Mouse (Mus musculus) thymus, postnatal 25 days (tissue): ENCODE measurements around the gene Mapk1ip1l.

Experiments used
- DNase-seq: peaks from one replicate; pipeline ENCODE4 v3.0.0; 2022

Gene Mapk1ip1l

GRCm38 (mm10) chr14:47297785-47298407 lies at the start of gene Mapk1ip1l:
Gene Mapk1ip1l (plus strand): TSS chr14:47298266.
- DNase-seq, result peak; percentile 92

- no peak for DNase-seq
These were observed 48.2 kb upstream of the Mapk1ip1l start for GRCm38 (mm10) chr14:47249839-47250238.

- DNase-seq, result no peak
These were observed 33.2 kb upstream of the Mapk1ip1l start for GRCm38 (mm10) chr14:47264866-47265265.

- no peak for DNase-seq
These were observed 32.2 kb upstream of the Mapk1ip1l start for GRCm38 (mm10) chr14:47265829-47266228.

GRCm38 (mm10) chr14:47269056-47269455 lies 29.0 kb upstream of the Mapk1ip1l start:
- no peak for DNase-seq

- no peak for DNase-seq
These were observed 28.4 kb upstream of the Mapk1ip1l start for GRCm38 (mm10) chr14:47269706-47270105.

GRCm38 (mm10) chr14:47273751-47274150 lies 24.3 kb upstream of the Mapk1ip1l start:
- no peak for DNase-seq

GRCm38 (mm10) chr14:47275417-47275816 lies 22.6 kb upstream of the Mapk1ip1l start:
- peak; percentile 6 for DNase-seq

GRCm38 (mm10) chr14:47276036-47276603 lies 21.9 kb upstream of the Mapk1ip1l start:
- DNase-seq, result peak; percentile 33

GRCm38 (mm10) chr14:47276637-47277393 lies 21.3 kb upstream of the Mapk1ip1l start, which contains the start of the genes Wdhd1 and Socs4:
Gene Wdhd1 (minus strand): TSS chr14:47276857.
Gene Socs4 (plus strand): TSS chr14:47276931.
- peak; percentile 97 for DNase-seq

GRCm38 (mm10) chr14:47279058-47279457 lies 19.0 kb upstream of the Mapk1ip1l start:
- DNase-seq, result no peak

- DNase-seq, result no peak
These were observed 16.5 kb upstream of the Mapk1ip1l start for GRCm38 (mm10) chr14:47281535-47281934.

- DNase-seq, result no peak
These were observed 14.5 kb upstream of the Mapk1ip1l start for GRCm38 (mm10) chr14:47283568-47283967.

GRCm38 (mm10) chr14:47285271-47285670 lies 12.8 kb upstream of the Mapk1ip1l start:
- no peak for DNase-seq

- no peak for DNase-seq
These were observed 11.9 kb upstream of the Mapk1ip1l start for GRCm38 (mm10) chr14:47286215-47286614.

- no peak for DNase-seq
These were observed 11.0 kb upstream of the Mapk1ip1l start for GRCm38 (mm10) chr14:47287021-47287420.

- DNase-seq, result no peak
These were observed 6.3 kb upstream of the Mapk1ip1l start for GRCm38 (mm10) chr14:47291772-47292171.

GRCm38 (mm10) chr14:47294136-47294535 lies 3.9 kb upstream of the Mapk1ip1l start:
- no peak for DNase-seq

- no peak for DNase-seq
These were observed 1.8 kb upstream of the Mapk1ip1l start for GRCm38 (mm10) chr14:47296232-47296631.

- DNase-seq, result no peak
These were observed 334 bp downstream of the Mapk1ip1l start for GRCm38 (mm10) chr14:47298408-47298792.

GRCm38 (mm10) chr14:47298819-47299261 lies 774 bp downstream of the Mapk1ip1l start:
- peak; percentile 34 for DNase-seq

GRCm38 (mm10) chr14:47302885-47303680 lies 5.0 kb downstream of the Mapk1ip1l start:
- DNase-seq, result no peak

GRCm38 (mm10) chr14:47304814-47305405 lies 6.8 kb downstream of the Mapk1ip1l start:
- DNase-seq, result no peak
